Mouse (Mus musculus) activated CD4-positive, CD25-positive, alpha-beta regulatory T cell, adult 9 weeks (primary cell): Measurements from ENCODE around the gene Snx6. TPM values are rescaled to one million over a fixed set of nuclear protein-coding genes. Genes with fewer than 3 reads are reported as not detected.

Experiments used
- polyA plus RNA-seq: library from polyadenylated mRNA; unstranded; fragments of 100-300 nt; shearing (Covaris generic); gene quantifications from one replicate; pipeline ENCODE4 v1.2.1, GENCODE M21; 2017

Snx6 gene
- polyA plus RNA-seq = 128 TPM

GRCm38 (mm10) chr12:54795153-54795998 is at the start of gene Snx6:
Gene Snx6 (minus strand): TSS chr12:54795703.

Other genes with a start within 250 kb of the Snx6 start
- gene Sptssa, start 139.1 kb downstream of the Snx6 start, polyA plus RNA-seq = 171 TPM
- gene Eapp, start 99.8 kb downstream of the Snx6 start, polyA plus RNA-seq = 99.6 TPM
- 30.1 TPM for gene Cfl2, start 67.2 kb upstream of the Snx6 start, polyA plus RNA-seq
- not detected for gene Gm20403, start 190.8 kb upstream of the Snx6 start, polyA plus RNA-seq
- gene Baz1a, start 218.6 kb upstream of the Snx6 start, polyA plus RNA-seq = 16.3 TPM